Mouse (Mus musculus): ENCODE data around the gene Kif1c. TPM values are rescaled to one million over a fixed set of nuclear protein-coding genes. Genes with fewer than 3 reads are reported as not detected.

Kif1c gene
- total RNA-seq (2021): 100 to 1,000 TPM; 451 to 452 TPM

- intact Hi-C loops (cut with DNase I): no loop called here
- DNase-seq (ENCODE audit: low spot score): peak; percentile 93
Measured at GRCm38 (mm10) chr11:70699722-70700556, at the start of gene Kif1c, which contains the start of gene Inca1. Gene Kif1c, plus strand, starts transcription at chr11:70700548. Gene Inca1, minus strand, starts transcription at chr11:70700155.

GRCm38 (mm10) chr11:70651391-70651790 is 49.0 kb upstream of the Kif1c start:
- intact Hi-C loops (cut with DNase I): loop anchor here (10.0 kb wide), 1 partner anchor 637 kb away; the partner anchor contains the start of genes Acadvl and Dlg4

GRCm38 (mm10) chr11:70652029-70652883 is 48.1 kb upstream of the Kif1c start:
- DNase-seq (ENCODE audit: low spot score): no peak
- intact Hi-C loops (cut with DNase I): loop anchor here (10.0 kb wide), 1 partner anchor 637 kb away; the partner anchor contains the start of genes Acadvl and Dlg4

More at GRCm38 (mm10) chr11:70651391-70651790, 49.0 kb upstream of the Kif1c start:
- DNase-seq (ENCODE audit: low spot score): no peak

GRCm38 (mm10) chr11:70652884-70653344 is 47.4 kb upstream of the Kif1c start:
- intact Hi-C loops (cut with DNase I): loop anchor here (10.0 kb wide), 1 partner anchor 638 kb away; the partner anchor contains the start of genes Acadvl and Dlg4

GRCm38 (mm10) chr11:70653345-70654197 is 46.8 kb upstream of the Kif1c start:
- peak; percentile 49 for DNase-seq (ENCODE audit: low spot score)
- intact Hi-C loops (cut with DNase I): loop anchor here (2.0 to 10.0 kb wide), 2 partner anchors 15 to 639 kb away; partner anchors contain the start of genes Acadvl, Dlg4 and Spag7

More at GRCm38 (mm10) chr11:70652884-70653344, 47.4 kb upstream of the Kif1c start:
- no peak for DNase-seq (ENCODE audit: low spot score)

- intact Hi-C loops (cut with DNase I): loop anchor here (2.0 to 10.0 kb wide), 2 partner anchors 14 to 640 kb away; partner anchors contain the start of genes Acadvl, Dlg4 and Spag7
- peak; percentile 50 for DNase-seq (ENCODE audit: low spot score)
Measured at GRCm38 (mm10) chr11:70654198-70654922, 46.0 kb upstream of the Kif1c start, which contains the start of gene Pfn1. Gene Pfn1, minus strand, starts transcription at chr11:70654644.

- intact Hi-C loops (cut with DNase I): loop anchor here (2.0 to 10.0 kb wide), 2 partner anchors 14 to 640 kb away; partner anchors contain the start of genes Acadvl, Dlg4 and Spag7
- DNase-seq (ENCODE audit: low spot score): peak; percentile 71
Measured at GRCm38 (mm10) chr11:70654923-70655570, 45.3 kb upstream of the Kif1c start.

GRCm38 (mm10) chr11:70655571-70656455 is 44.5 kb upstream of the Kif1c start:
- intact Hi-C loops (cut with DNase I): loop anchor here (2.0 to 10.0 kb wide), 2 partner anchors 13 to 641 kb away; partner anchors contain the start of genes Acadvl, Dlg4 and Spag7
- DNase-seq (ENCODE audit: low spot score): peak; percentile 67

- intact Hi-C loops (cut with DNase I): loop anchor here (10.0 kb wide), 1 partner anchor 642 kb away; the partner anchor contains the start of genes Acadvl and Dlg4
- DNase-seq (ENCODE audit: low spot score): peak; percentile 59
Measured at GRCm38 (mm10) chr11:70656456-70656927, 43.9 kb upstream of the Kif1c start.

GRCm38 (mm10) chr11:70656964-70657363 is 43.4 kb upstream of the Kif1c start, which contains the start of gene Eno3:
Gene Eno3, plus strand, starts transcription at chr11:70657202.
- intact Hi-C loops (cut with DNase I): loop anchor here (10.0 kb wide), 1 partner anchor 642 kb away; the partner anchor contains the start of genes Acadvl and Dlg4
- no peak for DNase-seq (ENCODE audit: low spot score)

- DNase-seq (ENCODE audit: low spot score): no peak
- intact Hi-C loops (cut with DNase I): loop anchor here (10.0 kb wide), 1 partner anchor 643 kb away; the partner anchor contains the start of genes Acadvl and Dlg4
Measured at GRCm38 (mm10) chr11:70657573-70657972, 42.8 kb upstream of the Kif1c start.

- no peak for DNase-seq (ENCODE audit: low spot score)
- intact Hi-C loops (cut with DNase I): loop anchor here (10.0 kb wide), 1 partner anchor 643 kb away; the partner anchor contains the start of genes Acadvl and Dlg4
Measured at GRCm38 (mm10) chr11:70657991-70658390, 42.4 kb upstream of the Kif1c start.

GRCm38 (mm10) chr11:70658521-70658920 is 41.8 kb upstream of the Kif1c start:
- no peak for DNase-seq (ENCODE audit: low spot score)

GRCm38 (mm10) chr11:70658942-70659341 is 41.4 kb upstream of the Kif1c start:
- intact Hi-C loops (cut with DNase I): loop anchor here (10.0 kb wide), 1 partner anchor 644 kb away; the partner anchor contains the start of genes Acadvl and Dlg4
- no peak for DNase-seq (ENCODE audit: low spot score)

More at GRCm38 (mm10) chr11:70658521-70658920, 41.8 kb upstream of the Kif1c start:
- intact Hi-C loops (cut with DNase I): loop anchor here (10.0 kb wide), 1 partner anchor 644 kb away; the partner anchor contains the start of genes Acadvl and Dlg4

GRCm38 (mm10) chr11:70660571-70660970 is 39.8 kb upstream of the Kif1c start:
- intact Hi-C loops (cut with DNase I): no loop called here
- DNase-seq (ENCODE audit: low spot score): no peak

- DNase-seq (ENCODE audit: low spot score): no peak
- intact Hi-C loops (cut with DNase I): no loop called here
Measured at GRCm38 (mm10) chr11:70663101-70663500, 37.2 kb upstream of the Kif1c start.
